Mouse (Mus musculus) A20 (cell line): ENCODE results near the gene Prkag2.
"Not testable (repeated sequence)": the region's sequence is repeated elsewhere in the genome, so short reads cannot be mapped to it uniquely, and the experiment has no call there.

Experiments used
- DNase-seq: peaks from one replicate; pipeline ENCODE4 v3.0.0-alpha.2; 2011; ENCODE audit warnings: low read depth, low spot score

Prkag2 gene

GRCm38 (mm10) chr5:24828446-24828845, 272.0 kb downstream of the Prkag2 start:
- no peak for DNase-seq

- DNase-seq: no peak
Observed at GRCm38 (mm10) chr5:24827173-24827572, 273.3 kb downstream of the Prkag2 start.

GRCm38 (mm10) chr5:24826056-24826770, 274.2 kb downstream of the Prkag2 start:
- no peak for DNase-seq

- no peak for DNase-seq
Observed at GRCm38 (mm10) chr5:24825365-24826055, 274.9 kb downstream of the Prkag2 start.

GRCm38 (mm10) chr5:24823864-24824405, 276.5 kb downstream of the Prkag2 start:
- DNase-seq: no peak

GRCm38 (mm10) chr5:24822781-24823180, 277.7 kb downstream of the Prkag2 start:
- DNase-seq: no peak

GRCm38 (mm10) chr5:24822231-24822630, 278.2 kb downstream of the Prkag2 start:
- not testable (repeated sequence) for DNase-seq

- DNase-seq: no peak
Observed at GRCm38 (mm10) chr5:24821403-24821841, 279.0 kb downstream of the Prkag2 start.

- DNase-seq: no peak
Observed at GRCm38 (mm10) chr5:24820627-24821026, 279.8 kb downstream of the Prkag2 start.

- DNase-seq: no peak
Observed at GRCm38 (mm10) chr5:24817191-24817590, 283.3 kb downstream of the Prkag2 start.

- no peak for DNase-seq
Observed at GRCm38 (mm10) chr5:24813946-24814345, 286.5 kb downstream of the Prkag2 start.

GRCm38 (mm10) chr5:24813005-24813404, 287.4 kb downstream of the Prkag2 start:
- no peak for DNase-seq
